Mouse (Mus musculus) stomach, embryonic 14.5 days (tissue): Measurements from ENCODE around the gene Amh. TPM values are rescaled to one million over a fixed set of nuclear protein-coding genes. Genes with fewer than 3 reads are reported as not detected.

ENCODE experiments used
- ATAC-seq: fragments of 200-750 bp; cut with Nextera tagmentation; 2 replicates; pipeline ENCODE4 v1.8.0; 2017; ENCODE audit warnings: low read depth, moderate TSS enrichment; ENCODE audit not compliant: insufficient number of reproducible peaks, insufficient read depth, low FRiP score
- H3K27ac ChIP-seq: fragments of 300-500 bp; sonication (generic); 2 replicates; pipeline ENCODE4 v1.5.1; 2014; ENCODE audit warnings: mild to moderate bottlenecking, low read length, moderate library complexity, mixed read lengths
- H3K27me3 ChIP-seq: fragments of 300-500 bp; sonication (generic); 2 replicates; pipeline ENCODE4 v1.6.1; 2014; ENCODE audit warnings: low read length, control low read depth, mixed read lengths; ENCODE audit not compliant: control insufficient read depth, insufficient read depth
- H3K36me3 ChIP-seq: fragments of 300-500 bp; sonication (generic); 2 replicates; pipeline ENCODE4 v1.6.1; 2014; ENCODE audit warnings: mild to moderate bottlenecking, control low read depth, low read length, moderate library complexity, mixed read lengths; ENCODE audit not compliant: control insufficient read depth, insufficient read depth
- H3K4me1 ChIP-seq: fragments of 300-500 bp; sonication (generic); 2 replicates; pipeline ENCODE4 v1.6.1; 2014; ENCODE audit warnings: low read length, control low read depth, mixed read lengths; ENCODE audit not compliant: control insufficient read depth, insufficient read depth
- H3K4me2 ChIP-seq: fragments of 300-500 bp; sonication (generic); replicated peaks from 2 replicates; pipeline ENCODE4 v1.6.1; 2014; ENCODE audit warnings: low read depth, low read length, control low read depth
- H3K4me3 ChIP-seq: fragments of 300-500 bp; sonication (generic); 2 replicates; pipeline ENCODE4 v1.5.1; 2014; ENCODE audit warnings: low read depth, low read length, control low read depth
- H3K9ac ChIP-seq: fragments of 300-500 bp; sonication (generic); replicated peaks from 2 replicates; pipeline ENCODE4 v1.6.1; 2014; ENCODE audit warnings: low read depth, mild to moderate bottlenecking, control low read depth, low read length, moderate library complexity, mixed read lengths
- H3K9me3 ChIP-seq: fragments of 300-500 bp; sonication (generic); 2 replicates; pipeline ENCODE4 v1.6.1; 2016; ENCODE audit warnings: low read depth, low read length, control low read depth; ENCODE audit not compliant: control insufficient read depth
- WGBS: fragments of 180-500 bp; shearing (Covaris S2); extraction: QIAGEN DNeasy Blood & Tissue Kit; methylation state at CpG from one replicate; pipeline ENCODE4 v1.1.7; 2014; 5-methylcytosine and 5-hydroxymethylcytosine counted together
- polyA plus RNA-seq: library from polyadenylated mRNA; unstranded; fragments of >200 nt; fragmentation: Nextera tagmentation; extraction: Ambion mirVana; gene quantifications from 2 replicates; pipeline ENCODE4 v1.2.1, GENCODE M21; 2014

The Amh gene
- polyA plus RNA-seq, 1 experiment from 2014 or later = not detected

DNA sequence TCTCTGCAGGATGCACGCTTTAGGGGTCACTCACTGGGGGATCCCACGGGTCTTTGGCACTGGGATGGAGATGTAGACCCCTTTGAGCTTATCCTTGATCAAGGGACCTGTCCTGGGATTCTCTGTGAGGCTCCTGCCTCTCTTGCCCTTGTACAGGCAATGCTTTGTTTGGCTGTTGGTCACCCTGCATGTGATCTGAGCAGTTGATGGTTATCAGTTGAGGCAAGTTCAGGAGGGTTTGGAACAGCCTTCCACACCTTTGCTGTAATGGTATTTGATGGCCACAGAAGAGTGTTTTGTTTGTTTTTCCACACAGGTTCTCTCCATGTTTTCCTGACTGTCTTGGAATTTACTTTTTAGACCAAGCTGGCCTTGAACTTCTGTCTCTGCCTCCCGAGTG lies 43.2 kb upstream of the Amh start:
- Histone ChIP-seq H3K4me1 (peaks cover 14% of the 10 kb centered on the region), H3K27me3 (no peaks in the 10 kb centered on the region), H3K36me3 (peaks cover 22% of the 10 kb centered on the region), H3K4me3 (no peak overlapping the region), H3K9me3 (no peaks in the 10 kb centered on the region), H3K27ac (no peak overlapping the region), H3K9ac (no peak overlapping the region), H3K4me2 (no peak overlapping the region)
- no peak for ATAC-seq
- WGBS = 68% methylated on average over 3 of the region's 3 CpGs

DNA sequence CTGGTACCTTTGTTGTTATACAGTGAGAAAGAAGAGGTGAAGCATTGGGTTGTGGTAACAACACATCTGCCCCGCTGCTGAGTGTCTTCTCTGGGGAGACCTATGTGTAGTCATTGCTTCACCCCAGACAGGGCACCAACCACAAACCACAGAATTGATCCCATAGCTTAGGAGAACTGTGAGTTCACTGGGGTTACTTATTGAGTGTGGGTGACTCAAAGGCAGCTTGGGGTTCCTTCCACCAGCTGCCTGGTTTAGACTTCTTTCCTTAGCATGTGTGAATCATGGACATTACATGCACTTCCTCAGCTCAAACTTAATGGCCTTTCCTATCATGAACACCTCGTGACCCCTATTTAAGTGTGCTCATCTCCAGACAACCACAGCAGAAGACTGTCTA lies 41.5 kb upstream of the Amh start:
- Histone ChIP-seq H3K9ac (no peak overlapping the region), H3K4me1 (0 out of 2 replicates have a peak, but pooled peaks cover 5% of the 10 kb centered on the region), H3K36me3 (peaks cover 36% of the 10 kb centered on the region), H3K4me3 (no peak overlapping the region), H3K27ac (no peak overlapping the region), H3K9me3 (no peaks in the 10 kb centered on the region), H3K27me3 (no peaks in the 10 kb centered on the region), H3K4me2 (no peak overlapping the region)
- ATAC-seq = no peak
- 95% methylated on average over 2 of the region's 2 CpGs for WGBS

DNA sequence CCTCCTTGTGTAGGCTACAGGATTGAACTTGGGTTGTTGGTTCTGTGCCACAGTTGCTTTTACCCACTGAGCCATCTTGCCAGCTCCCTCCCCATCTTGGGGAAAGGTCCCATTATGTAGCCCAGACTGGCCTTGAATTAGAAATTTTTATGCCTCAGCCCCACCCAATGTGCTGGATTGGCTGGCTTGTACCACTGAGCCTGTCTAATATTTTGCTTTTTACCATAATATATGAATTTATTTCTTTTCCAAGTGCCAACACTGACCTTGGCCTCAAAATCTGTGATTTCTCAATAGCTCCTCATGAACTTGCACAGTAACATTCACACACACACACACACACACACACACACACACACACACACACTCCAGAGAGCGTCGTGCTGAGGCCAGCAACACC lies 39.3 kb upstream of the Amh start:
- Histone ChIP-seq H3K9me3 (no peaks in the 10 kb centered on the region), H3K4me3 (no peak overlapping the region), H3K27me3 (no peaks in the 10 kb centered on the region), H3K9ac (no peak overlapping the region), H3K27ac (no peak overlapping the region), H3K36me3 (peaks cover 54% of the 10 kb centered on the region), H3K4me1 (0 out of 2 replicates have a peak, but pooled peaks cover 3% of the 10 kb centered on the region), H3K4me2 (no peak overlapping the region)
- no peak for ATAC-seq
- 74% methylated on average over 2 of the region's 2 CpGs for WGBS

GRCm38 (mm10) chr10:80766161-80766815 lies 38.8 kb upstream of the Amh start:
- no peak overlapping the region for H3K9ac ChIP-seq

GRCm38 (mm10) chr10:80768365-80768764 lies 36.7 kb upstream of the Amh start:
- Histone ChIP-seq H3K27me3 (no peaks in the 10 kb centered on the region), H3K27ac (no peak overlapping the region), H3K4me2 (no peak overlapping the region), H3K9me3 (no peaks in the 10 kb centered on the region), H3K4me3 (no peak overlapping the region), H3K9ac (no peak overlapping the region), H3K4me1 (no peaks in the 10 kb centered on the region), H3K36me3 (peaks cover 80% of the 10 kb centered on the region)
- no peak for ATAC-seq
- 89% methylated on average over 6 of the region's 6 CpGs for WGBS

More at GRCm38 (mm10) chr10:80766161-80766815, 38.8 kb upstream of the Amh start:
- Histone ChIP-seq H3K4me2 (no peak overlapping the region), H3K27me3 (no peaks in the 10 kb centered on the region), H3K27ac (no peak overlapping the region; the same call in 1 of the 2 replicates), H3K4me1 (no peaks in the 10 kb centered on the region), H3K9me3 (no peaks in the 10 kb centered on the region), H3K36me3 (peaks cover 60% of the 10 kb centered on the region), H3K4me3 (no peak overlapping the region)
- peak; percentile 69 for ATAC-seq
- 54% methylated on average over 10 of the region's 10 CpGs for WGBS

DNA sequence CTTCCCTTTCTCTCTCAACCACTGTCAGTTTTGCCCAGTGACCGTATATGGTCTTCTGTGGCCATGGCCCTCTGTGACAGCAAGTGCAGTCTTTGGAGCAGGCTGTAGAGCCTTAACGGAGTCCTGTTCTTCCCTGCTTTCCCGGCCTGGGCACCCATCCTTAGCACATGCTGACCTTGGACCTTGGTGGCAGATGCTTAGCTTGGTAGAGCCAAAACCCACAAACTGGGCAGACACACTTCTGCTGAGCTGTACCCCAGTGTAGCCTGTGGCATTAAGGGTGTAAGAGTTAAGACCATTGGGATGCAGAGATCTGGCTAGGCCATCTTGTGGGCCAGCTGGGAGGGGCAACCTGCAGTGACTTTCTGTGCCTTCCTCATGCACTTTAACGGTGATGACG lies 31.2 kb upstream of the Amh start:
- no peak for ATAC-seq
- peaks cover 9% of the 10 kb centered on the region for H3K4me1 ChIP-seq
- peaks cover 87% of the 10 kb centered on the region for H3K36me3 ChIP-seq
- H3K27me3 ChIP-seq = no peaks in the 10 kb centered on the region
- no peak overlapping the region for H3K4me3 ChIP-seq
- no peak overlapping the region for H3K9ac ChIP-seq
- 82% methylated on average over 5 of the region's 5 CpGs for WGBS
- no peak overlapping the region for H3K4me2 ChIP-seq
- H3K27ac ChIP-seq = peak overlapping the region; percentile 80; the same call in 1 of the 2 replicates
- H3K9me3 ChIP-seq = no peaks in the 10 kb centered on the region

GRCm38 (mm10) chr10:80774549-80774948 lies 30.5 kb upstream of the Amh start:
- Histone ChIP-seq H3K27ac (peak overlapping the region; percentile 80; the same call in 1 of the 2 replicates), H3K9ac (no peak overlapping the region)

DNA sequence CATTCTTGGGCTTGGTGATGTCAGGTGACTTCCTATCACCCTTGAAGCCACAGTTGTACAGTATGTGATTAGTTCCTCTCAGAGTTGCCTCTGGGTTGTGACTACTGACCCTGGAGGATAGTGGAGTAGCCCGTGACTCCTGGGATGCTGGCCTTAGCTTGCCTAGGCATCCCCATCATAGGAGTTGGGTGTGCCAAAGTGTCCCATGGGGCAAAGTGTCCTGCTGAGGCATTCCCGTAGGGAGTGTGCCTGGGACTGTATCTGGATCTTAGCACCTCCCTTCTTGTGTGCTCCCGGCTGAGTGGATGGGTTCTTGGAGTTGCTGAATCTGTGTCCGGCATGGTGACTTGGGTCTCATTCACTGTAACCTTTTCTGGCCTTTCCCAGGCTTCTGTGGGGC lies 30.1 kb upstream of the Amh start:
- WGBS = 91% methylated on average over 4 of the region's 4 CpGs
- ATAC-seq = no peak
- H3K27ac ChIP-seq = no peak overlapping the region

More at GRCm38 (mm10) chr10:80774549-80774948, 30.5 kb upstream of the Amh start:
- ATAC-seq = peak; percentile 86; the same call in 1 of the 2 replicates
- H3K4me3 ChIP-seq = no peak overlapping the region
- no peaks in the 10 kb centered on the region for H3K27me3 ChIP-seq
- H3K4me2 ChIP-seq = no peak overlapping the region
- no peaks in the 10 kb centered on the region for H3K9me3 ChIP-seq
- 53% methylated on average over 2 of the region's 2 CpGs for WGBS
- peaks cover 88% of the 10 kb centered on the region for H3K36me3 ChIP-seq
- peaks cover 9% of the 10 kb centered on the region for H3K4me1 ChIP-seq

DNA sequence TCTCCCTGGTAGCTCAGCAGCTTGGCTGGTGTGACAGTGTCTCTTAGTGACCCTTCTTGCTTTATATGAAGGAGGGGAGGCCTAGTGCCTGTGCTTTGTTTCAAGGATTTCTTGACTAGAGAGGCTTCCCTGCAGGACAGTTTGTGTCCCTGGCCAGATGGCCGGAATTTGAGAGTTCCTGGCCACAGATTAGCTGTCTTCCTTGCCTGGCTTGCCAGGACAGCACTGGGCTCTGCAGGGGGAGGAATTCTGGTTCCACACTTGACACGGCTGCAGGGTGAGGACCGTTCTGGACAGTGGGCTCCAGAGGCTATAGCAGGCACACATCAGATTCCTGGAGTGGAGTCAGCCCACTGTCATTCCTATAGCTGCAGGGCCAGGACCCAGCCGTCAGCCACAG lies 29.3 kb upstream of the Amh start:
- ATAC-seq = no peak
- Histone ChIP-seq H3K36me3 (peaks cover 89% of the 10 kb centered on the region), H3K27ac (peak overlapping the region; percentile 41; the same call in 1 of the 2 replicates), H3K9me3 (no peaks in the 10 kb centered on the region), H3K4me1 (peaks cover 9% of the 10 kb centered on the region), H3K4me3 (no peak overlapping the region), H3K27me3 (no peaks in the 10 kb centered on the region), H3K4me2 (no peak overlapping the region), H3K9ac (no peak overlapping the region)
- WGBS = 92% methylated on average over 4 of the region's 4 CpGs

More for the DNA sequence above, 30.1 kb upstream of the Amh start:
- Histone ChIP-seq H3K4me2 (no peak overlapping the region), H3K4me1 (peaks cover 9% of the 10 kb centered on the region), H3K4me3 (no peak overlapping the region), H3K9me3 (no peaks in the 10 kb centered on the region), H3K9ac (no peak overlapping the region), H3K36me3 (peaks cover 88% of the 10 kb centered on the region), H3K27me3 (no peaks in the 10 kb centered on the region)
